Mouse (Mus musculus) forebrain, embryonic 16.5 days (tissue): ENCODE measurements around the gene Olfm2. TPM values are rescaled to one million over a fixed set of nuclear protein-coding genes. Genes with fewer than 3 reads are reported as not detected.

ENCODE experiments used
- ATAC-seq: fragments of 200-750 bp; cut with Nextera tagmentation; 2 replicates; pipeline ENCODE4 v1.8.0; 2017; ENCODE audit warnings: mild to moderate bottlenecking, moderate library complexity
- H3K27ac ChIP-seq: fragments of 300-500 bp; sonication (generic); 2 replicates; pipeline ENCODE4 v1.5.1; 2014; ENCODE audit warnings: low read length, control low read depth
- H3K27me3 ChIP-seq: fragments of 300-500 bp; sonication (generic); replicated peaks from 2 replicates; pipeline ENCODE4 v1.6.1; 2014; ENCODE audit warnings: low read length; ENCODE audit not compliant: control insufficient read depth, insufficient read depth
- H3K36me3 ChIP-seq: fragments of 300-500 bp; sonication (generic); 2 replicates; pipeline ENCODE4 v1.6.1; 2014; ENCODE audit not compliant: control insufficient read depth, insufficient read depth
- H3K4me1 ChIP-seq: fragments of 300-500 bp; sonication (generic); replicated peaks from 2 replicates; pipeline ENCODE4 v1.6.1; 2014; ENCODE audit warnings: low read length; ENCODE audit not compliant: control insufficient read depth, insufficient read depth
- H3K4me2 ChIP-seq: fragments of 300-500 bp; sonication (generic); 2 replicates; pipeline ENCODE4 v1.6.1; 2014; ENCODE audit warnings: mild to moderate bottlenecking, low read length, control low read depth
- H3K4me3 ChIP-seq: fragments of 300-500 bp; sonication (generic); replicated peaks from 2 replicates; pipeline ENCODE4 v1.5.1; 2014; ENCODE audit warnings: mild to moderate bottlenecking, low read length, control low read depth
- H3K9ac ChIP-seq: fragments of 300-500 bp; sonication (generic); replicated peaks from 2 replicates; pipeline ENCODE4 v1.6.1; 2014; ENCODE audit warnings: low read depth, low read length, control low read depth
- H3K9me3 ChIP-seq: fragments of 300-500 bp; sonication (generic); 2 replicates; pipeline ENCODE4 v1.6.1; 2016; ENCODE audit warnings: low read length; ENCODE audit not compliant: control insufficient read depth
- WGBS: fragments of 180-500 bp; shearing (Covaris S2); extraction: QIAGEN DNeasy Blood & Tissue Kit; methylation state at CpG from one replicate; pipeline ENCODE4 v1.1.7; 2014; 5-methylcytosine and 5-hydroxymethylcytosine counted together
- polyA plus RNA-seq: library from polyadenylated mRNA; unstranded; fragments of >200 nt; fragmentation: Nextera tagmentation; extraction: Ambion mirVana; gene quantifications from 2 replicates; pipeline ENCODE4 v1.2.1, GENCODE M21; 2015

The Olfm2 gene
- polyA plus RNA-seq, 1 experiment from 2014 or later: 173 TPM

DNA sequence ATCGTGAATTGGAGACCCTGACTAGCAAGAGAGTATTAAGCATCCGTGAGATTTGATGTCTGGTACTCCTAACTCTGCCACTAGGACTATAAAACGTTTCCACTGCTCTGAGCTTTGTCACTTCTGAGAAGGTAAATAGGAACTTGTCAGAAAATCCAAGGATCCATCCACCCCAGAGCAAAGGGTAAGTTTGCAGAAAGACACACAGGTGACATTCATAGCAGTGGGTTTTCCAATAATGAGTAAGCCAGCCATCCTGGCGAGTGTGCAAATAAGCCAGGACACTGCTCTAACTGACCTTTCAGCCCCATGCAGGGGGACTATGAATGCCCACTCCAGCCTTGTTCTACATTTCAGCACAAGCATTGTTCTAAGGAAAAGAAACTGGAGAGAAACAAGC is 14.4 kb downstream of the Olfm2 start:
- Histone ChIP-seq H3K36me3 (no peaks in the 10 kb centered on the region), H3K9ac (no peak overlapping the region), H3K27ac (no peak overlapping the region), H3K9me3 (no peaks in the 10 kb centered on the region), H3K4me1 (peaks cover 10% of the 10 kb centered on the region), H3K4me3 (no peak overlapping the region), H3K27me3 (peaks cover 3% of the 10 kb centered on the region; the same call in 1 of the 2 replicates), H3K4me2 (no peak overlapping the region)
- ATAC-seq: no peak
- WGBS: 63% methylated on average over 4 of the region's 4 CpGs

GRCm38 (mm10) chr9:20729451-20729850 is 16.7 kb downstream of the Olfm2 start:
- Histone ChIP-seq H3K9me3 (no peaks in the 10 kb centered on the region), H3K4me1 (peaks cover 25% of the 10 kb centered on the region), H3K36me3 (no peaks in the 10 kb centered on the region), H3K9ac (no peak overlapping the region), H3K27ac (no peak overlapping the region), H3K27me3 (peaks cover 6% of the 10 kb centered on the region; the same call in 1 of the 2 replicates), H3K4me3 (no peak overlapping the region), H3K4me2 (no peak overlapping the region)
- WGBS: 33% methylated on average over 6 of the region's 6 CpGs
- no peak for ATAC-seq

GRCm38 (mm10) chr9:20727601-20728113 is 18.5 kb downstream of the Olfm2 start:
- Histone ChIP-seq H3K4me1 (peaks cover 25% of the 10 kb centered on the region), H3K9me3 (no peaks in the 10 kb centered on the region), H3K4me2 (peak overlapping the region; percentile 81), H3K4me3 (peak overlapping the region; percentile 47), H3K36me3 (no peaks in the 10 kb centered on the region), H3K27ac (no peak overlapping the region), H3K27me3 (peaks cover 6% of the 10 kb centered on the region; the same call in 1 of the 2 replicates), H3K9ac (peak overlapping the region; percentile 50)
- peak; percentile 47; the same call in 1 of the 2 replicates for ATAC-seq
- WGBS: under 1% methylated on average over 46 of the region's 46 CpGs

- H3K4me2 ChIP-seq: peak overlapping the region; percentile 81
- no peaks in the 10 kb centered on the region for H3K9me3 ChIP-seq
- peak overlapping the region; percentile 47 for H3K4me3 ChIP-seq
- H3K36me3 ChIP-seq: no peaks in the 10 kb centered on the region
- no peak overlapping the region for H3K27ac ChIP-seq
- peak; percentile 41 for ATAC-seq
- H3K27me3 ChIP-seq: peaks cover 6% of the 10 kb centered on the region; the same call in 1 of the 2 replicates
- WGBS: 0% methylated on average over 45 of the region's 54 CpGs
- H3K9ac ChIP-seq: peak overlapping the region; percentile 50
- peaks cover 25% of the 10 kb centered on the region for H3K4me1 ChIP-seq
Measured at GRCm38 (mm10) chr9:20726859-20727600, 19.1 kb downstream of the Olfm2 start.

DNA sequence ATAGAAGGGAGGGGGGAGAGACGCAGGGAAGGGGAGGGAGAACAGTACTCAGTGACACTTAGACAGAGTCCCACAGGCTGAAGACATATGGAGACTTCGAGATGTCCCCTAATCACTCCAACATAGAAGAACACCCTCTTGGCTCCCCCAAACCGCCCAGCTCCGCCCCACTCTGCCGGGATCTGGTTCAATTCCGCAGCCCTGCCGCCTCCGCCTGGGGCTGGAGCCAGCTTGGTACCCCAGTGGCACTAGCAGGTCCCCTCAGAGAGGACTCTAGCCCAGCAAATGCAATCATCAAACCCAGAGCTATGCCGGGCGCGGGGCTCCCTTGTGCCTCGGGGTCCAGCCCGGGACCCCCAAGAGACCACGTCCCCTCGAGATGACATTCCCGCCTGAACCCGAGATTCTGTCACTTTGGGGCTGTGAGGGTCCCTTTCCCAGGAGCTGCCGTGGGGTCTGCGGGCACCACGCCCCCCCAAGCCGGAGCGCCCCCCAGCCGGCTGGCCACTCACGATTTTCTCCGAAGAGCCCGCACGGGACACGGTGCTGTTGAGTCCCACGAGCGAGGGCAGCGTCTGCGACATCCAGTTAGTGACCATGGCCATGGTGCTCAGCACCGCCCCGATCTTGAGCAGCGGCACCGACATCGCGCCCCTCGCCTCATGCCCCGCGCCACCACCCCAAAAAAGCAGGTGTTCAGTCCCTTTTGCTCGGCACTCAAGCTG is 19.9 kb downstream of the Olfm2 start:
- WGBS: under 1% methylated on average over 41 of the region's 42 CpGs

DNA sequence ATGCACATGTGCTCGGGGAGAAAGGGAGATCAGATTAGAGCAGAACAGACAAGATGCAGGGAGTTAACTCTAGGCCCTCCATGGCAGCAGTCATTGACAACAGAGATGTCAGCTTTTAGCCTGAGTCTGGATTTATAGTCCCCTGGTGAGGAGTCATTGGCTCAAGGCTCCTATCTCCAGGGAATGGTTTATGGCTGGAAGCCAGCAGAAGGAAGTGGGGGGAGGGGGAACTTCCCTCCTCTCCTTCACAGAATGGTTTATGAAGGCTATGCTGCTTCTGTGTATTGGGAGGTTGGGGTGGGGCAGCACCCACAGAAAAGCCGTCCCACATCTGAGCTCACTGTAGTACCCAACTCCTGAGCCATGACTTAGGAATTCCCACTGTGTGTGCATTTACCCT is 24.6 kb downstream of the Olfm2 start:
- H3K27ac ChIP-seq: no peak overlapping the region
- no peaks in the 10 kb centered on the region for H3K9me3 ChIP-seq
- ATAC-seq: no peak
- WGBS: 84% methylated on average over 2 of the region's 2 CpGs
- H3K4me3 ChIP-seq: no peak overlapping the region
- peaks cover 3% of the 10 kb centered on the region; the same call in 1 of the 2 replicates for H3K27me3 ChIP-seq
- peaks cover 14% of the 10 kb centered on the region for H3K4me1 ChIP-seq
- no peak overlapping the region for H3K4me2 ChIP-seq
- no peak overlapping the region for H3K9ac ChIP-seq
- H3K36me3 ChIP-seq: no peaks in the 10 kb centered on the region

More for the DNA sequence above, 19.9 kb downstream of the Olfm2 start:
- H3K9ac ChIP-seq: peak overlapping the region; percentile 50
- peak; percentile 26 for ATAC-seq
- peak overlapping the region; percentile 47 for H3K4me3 ChIP-seq
- peak overlapping the region; percentile 81 for H3K4me2 ChIP-seq
- no peaks in the 10 kb centered on the region for H3K36me3 ChIP-seq
- H3K9me3 ChIP-seq: no peaks in the 10 kb centered on the region
- H3K27ac ChIP-seq: no peak overlapping the region
- H3K27me3 ChIP-seq: peaks cover 6% of the 10 kb centered on the region; the same call in 1 of the 2 replicates
- H3K4me1 ChIP-seq: peaks cover 25% of the 10 kb centered on the region

DNA sequence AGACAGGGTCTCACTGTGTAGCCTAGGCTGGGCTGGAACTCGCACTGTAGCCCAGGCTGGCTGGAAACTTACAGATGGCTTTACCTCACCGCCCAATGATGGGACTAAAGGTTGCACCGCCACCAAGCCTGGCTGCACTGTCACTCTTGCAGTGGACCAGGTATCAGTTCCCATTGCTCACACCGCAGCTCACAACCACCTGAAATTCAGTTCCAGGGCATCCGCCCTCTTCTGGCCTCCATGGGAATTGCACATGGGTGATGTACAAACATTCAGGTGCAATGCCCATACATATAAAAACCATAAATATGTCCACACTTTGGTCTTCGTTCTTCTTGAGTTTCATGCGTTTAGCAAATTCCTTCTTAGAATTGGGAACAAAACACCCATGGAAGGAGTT is 30.8 kb downstream of the Olfm2 start:
- no peak overlapping the region for H3K27ac ChIP-seq
- no peak overlapping the region for H3K4me2 ChIP-seq
- H3K4me1 ChIP-seq: peaks cover 17% of the 10 kb centered on the region
- H3K9ac ChIP-seq: no peak overlapping the region
- WGBS: 76% methylated on average over 7 of the region's 7 CpGs
- no peaks in the 10 kb centered on the region for H3K9me3 ChIP-seq
- no peak for ATAC-seq
- no peak overlapping the region for H3K4me3 ChIP-seq
- H3K27me3 ChIP-seq: no peaks in the 10 kb centered on the region
- H3K36me3 ChIP-seq: no peaks in the 10 kb centered on the region

GRCm38 (mm10) chr9:20713478-20713987 is 32.6 kb downstream of the Olfm2 start:
- H3K4me3 ChIP-seq: no peak overlapping the region
- peaks cover 17% of the 10 kb centered on the region for H3K4me1 ChIP-seq
- peak; percentile 76 for ATAC-seq
- 20% methylated on average over 9 of the region's 11 CpGs for whole genome bisulfite sequencing
- no peak overlapping the region for H3K9ac ChIP-seq
- H3K36me3 ChIP-seq: no peaks in the 10 kb centered on the region
- no peaks in the 10 kb centered on the region for H3K9me3 ChIP-seq
- H3K4me2 ChIP-seq: no peak overlapping the region
- peak overlapping the region; percentile 81 for H3K27ac ChIP-seq
- no peaks in the 10 kb centered on the region for H3K27me3 ChIP-seq

DNA sequence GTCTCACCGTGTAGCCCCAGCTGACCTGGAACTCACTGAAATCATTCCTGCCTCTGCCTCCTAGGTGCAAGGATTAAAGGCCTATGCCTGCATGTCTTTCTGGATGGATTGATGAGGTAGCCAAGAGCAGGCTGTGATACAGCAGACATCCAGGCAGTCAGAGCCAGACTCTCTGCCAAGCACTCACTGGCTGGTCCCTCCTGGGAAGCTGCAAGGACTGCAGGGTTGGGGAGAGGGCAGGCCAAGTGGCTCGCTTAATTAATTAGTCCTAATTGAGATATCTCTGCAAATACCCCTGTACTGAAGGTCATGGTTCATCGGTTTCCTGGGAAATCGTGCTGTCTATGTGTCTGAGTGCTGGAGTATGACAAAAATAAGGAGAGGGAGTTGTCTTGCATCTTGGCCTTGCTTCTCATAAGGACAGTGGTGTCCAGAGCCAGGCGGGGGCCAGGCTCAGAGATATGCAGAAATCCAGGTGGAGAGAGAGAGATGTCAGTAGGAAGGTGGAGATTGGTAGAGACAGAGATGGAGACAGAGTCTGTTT is 33.1 kb downstream of the Olfm2 start:
- H3K27ac ChIP-seq: peak overlapping the region; percentile 81
- no peaks in the 10 kb centered on the region for H3K27me3 ChIP-seq
- no peaks in the 10 kb centered on the region for H3K9me3 ChIP-seq
- H3K4me2 ChIP-seq: no peak overlapping the region
- ATAC-seq: peak; percentile 63
- peak overlapping the region; percentile 23; the same call in 1 of the 2 replicates for H3K9ac ChIP-seq
- 54% methylated on average over 5 of the region's 5 CpGs for WGBS
- H3K4me3 ChIP-seq: no peak overlapping the region
- peaks cover 17% of the 10 kb centered on the region for H3K4me1 ChIP-seq
- H3K36me3 ChIP-seq: no peaks in the 10 kb centered on the region
